Mouse (Mus musculus): ENCODE data around the gene Mrpl23. TPM values are rescaled to one million over a fixed set of nuclear protein-coding genes. Genes with fewer than 3 reads are reported as not detected.

Mrpl23 gene
- polyA plus RNA-seq, 1 experiment, result 11.0 TPM

GRCm38 (mm10) chr7:142550935-142551373, 18.5 kb downstream of the Mrpl23 start:
- TF ChIP-seq CTCF (conservative IDR thresholded peaks at IDR 0.05; ENCODE audit: insufficient read depth, insufficient read length, low read depth, low read length), result no peak
- no peak for TF ChIP-seq POLR2A (IDR thresholded peaks at IDR 0.05; ENCODE audit: low read depth, low read length)
- no peaks in the 10 kb centered on the region for H3K4me1 ChIP-seq (ENCODE audit: control insufficient read depth, insufficient read depth, low read length)
- WGBS, result 85% methylated on average over 14 of the region's 14 CpGs
- H3K4me3 ChIP-seq (ENCODE audit: insufficient read depth, low read depth, low read length), result no peak overlapping the region
- no peaks in the 10 kb centered on the region for H3K27me3 ChIP-seq (replicated peaks; ENCODE audit: control insufficient read depth, insufficient read depth, low read length)
- no peak overlapping the region for H3K27ac ChIP-seq (ENCODE audit: insufficient read depth, low read depth, low read length)
- H3K36me3 ChIP-seq (ENCODE audit: control insufficient read depth, insufficient read depth, low read length), result no peaks in the 10 kb centered on the region
- DNase-seq, result no peak

DNA sequence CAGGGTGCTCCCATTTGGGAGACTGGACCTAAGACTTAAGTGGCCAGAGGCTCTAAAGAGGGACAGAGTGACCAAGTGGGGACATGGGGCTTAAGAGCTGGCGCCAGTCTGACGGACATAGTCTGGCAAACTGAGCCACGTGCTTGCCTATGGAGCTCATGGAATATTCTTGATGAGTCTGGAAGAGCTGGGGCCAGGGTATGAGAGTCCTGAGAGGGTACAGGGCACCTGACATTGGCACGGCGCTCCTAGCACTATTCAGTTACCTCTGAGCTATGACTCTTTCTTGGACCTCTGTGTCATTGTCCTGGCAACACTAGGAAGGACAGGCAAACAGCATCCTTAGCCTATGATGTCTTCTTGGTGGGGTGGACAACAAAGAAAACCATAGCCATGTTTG, 19.2 kb downstream of the Mrpl23 start:
- TF ChIP-seq POLR2A (IDR thresholded peaks at IDR 0.05; ENCODE audit: low read depth, low read length) (no peak), CTCF (conservative IDR thresholded peaks at IDR 0.05; ENCODE audit: insufficient read depth, insufficient read length, low read depth, low read length) (no peak)
- Histone ChIP-seq H3K4me1 (ENCODE audit: control insufficient read depth, insufficient read depth, low read length) (no peaks in the 10 kb centered on the region), H3K27ac (ENCODE audit: insufficient read depth, low read depth, low read length) (no peak overlapping the region), H3K27me3 (replicated peaks; ENCODE audit: control insufficient read depth, insufficient read depth, low read length) (no peaks in the 10 kb centered on the region), H3K36me3 (ENCODE audit: control insufficient read depth, insufficient read depth, low read length) (no peaks in the 10 kb centered on the region), H3K4me3 (ENCODE audit: insufficient read depth, low read depth, low read length) (no peak overlapping the region)
- no peak for DNase-seq
- 93% methylated on average over 5 of the region's 5 CpGs for WGBS

DNA sequence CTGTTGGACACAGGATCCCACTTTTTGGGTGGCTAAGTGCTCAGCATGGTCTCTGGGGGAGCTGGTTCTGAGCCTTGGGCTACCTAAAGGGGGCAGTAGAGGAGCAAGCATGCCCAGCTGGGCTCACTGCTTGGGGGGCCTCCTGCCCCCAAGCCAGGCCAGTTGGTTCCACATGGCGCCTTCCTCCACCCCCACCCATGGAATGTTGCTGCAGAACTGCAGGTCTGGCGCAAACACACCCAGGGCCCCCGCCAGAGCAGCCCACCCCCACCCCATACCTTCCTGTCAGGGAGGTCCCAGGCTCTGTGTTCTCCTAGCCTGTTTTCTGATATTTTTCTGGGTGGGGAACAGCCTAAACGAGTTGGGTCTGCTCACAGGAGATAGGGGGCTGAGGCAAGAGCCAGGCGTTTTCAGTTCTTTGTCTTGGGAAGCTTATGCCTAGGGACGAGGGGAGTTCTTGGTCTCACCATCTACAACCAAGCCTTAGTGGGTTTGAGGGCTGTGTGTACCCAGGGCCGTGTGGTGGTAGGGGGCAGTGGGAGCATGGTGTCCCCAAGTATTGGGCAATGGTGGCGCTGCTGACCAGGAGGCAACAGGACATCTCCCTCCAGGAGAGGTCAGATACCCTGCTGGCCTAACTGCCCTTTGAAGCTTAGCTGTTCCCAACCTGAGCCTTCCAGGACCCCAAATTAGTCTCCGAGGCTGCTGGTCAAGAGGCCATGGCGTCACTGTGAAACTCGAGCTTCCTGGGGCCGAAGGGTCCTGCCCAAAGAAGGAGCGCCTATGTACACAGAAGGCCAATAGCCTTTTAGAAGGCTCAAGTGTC, 20.3 kb downstream of the Mrpl23 start:
- 75% methylated on average over 13 of the region's 13 CpGs for WGBS
- TF ChIP-seq CTCF (conservative IDR thresholded peaks at IDR 0.05; ENCODE audit: insufficient read depth, insufficient read length, low read depth, low read length) (no peak), POLR2A (IDR thresholded peaks at IDR 0.05; ENCODE audit: low read depth, low read length) (no peak)
- H3K4me3 ChIP-seq (ENCODE audit: insufficient read depth, low read depth, low read length), result no peak overlapping the region
- H3K36me3 ChIP-seq (ENCODE audit: control insufficient read depth, insufficient read depth, low read length), result no peaks in the 10 kb centered on the region
- no peak overlapping the region for H3K27ac ChIP-seq (ENCODE audit: insufficient read depth, low read depth, low read length)
- H3K27me3 ChIP-seq (replicated peaks; ENCODE audit: control insufficient read depth, insufficient read depth, low read length), result no peaks in the 10 kb centered on the region
- no peaks in the 10 kb centered on the region for H3K4me1 ChIP-seq (ENCODE audit: control insufficient read depth, insufficient read depth, low read length)
- DNase-seq, result no peak

- TF ChIP-seq CTCF (conservative IDR thresholded peaks at IDR 0.05; ENCODE audit: insufficient read depth, insufficient read length, low read depth, low read length) (no peak), POLR2A (IDR thresholded peaks at IDR 0.05; ENCODE audit: low read depth, low read length) (no peak)
- WGBS, result 72% methylated on average over 11 of the region's 11 CpGs
Observed at GRCm38 (mm10) chr7:142553417-142554335, 21.2 kb downstream of the Mrpl23 start.

DNA sequence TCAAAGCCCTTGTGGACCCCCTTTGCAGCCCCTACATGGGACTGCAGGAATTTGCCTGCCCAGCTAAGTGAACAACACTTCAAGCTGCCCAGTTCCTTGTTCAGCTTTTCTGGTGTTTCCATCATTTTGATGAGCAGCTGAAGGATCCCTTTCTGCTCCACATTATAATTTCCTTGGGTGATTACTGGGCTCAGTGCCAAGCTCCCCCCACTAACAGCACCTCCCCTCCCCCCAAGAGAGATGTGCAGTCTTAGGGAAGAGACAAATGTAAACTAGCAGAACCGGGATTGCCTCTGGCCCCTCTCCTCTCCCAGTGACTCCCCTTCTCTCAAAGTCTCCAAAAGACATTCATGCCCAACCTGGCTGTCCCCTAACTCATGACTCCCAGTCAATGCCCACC, 22.1 kb downstream of the Mrpl23 start:
- TF ChIP-seq POLR2A (IDR thresholded peaks at IDR 0.05; ENCODE audit: low read depth, low read length) (no peak), CTCF (conservative IDR thresholded peaks at IDR 0.05; ENCODE audit: insufficient read depth, insufficient read length, low read depth, low read length) (no peak)
- H3K4me1 ChIP-seq (ENCODE audit: control insufficient read depth, insufficient read depth, low read length), result no peaks in the 10 kb centered on the region
- no peak overlapping the region for H3K4me3 ChIP-seq (ENCODE audit: insufficient read depth, low read depth, low read length)
- no peak for DNase-seq
- WGBS, result 35% methylated on average over 1 of the region's 1 CpGs
- H3K27ac ChIP-seq (ENCODE audit: insufficient read depth, low read depth, low read length), result no peak overlapping the region
- no peaks in the 10 kb centered on the region for H3K27me3 ChIP-seq (replicated peaks; ENCODE audit: control insufficient read depth, insufficient read depth, low read length)
- H3K36me3 ChIP-seq (ENCODE audit: control insufficient read depth, insufficient read depth, low read length), result no peaks in the 10 kb centered on the region

More at GRCm38 (mm10) chr7:142553417-142554335, 21.2 kb downstream of the Mrpl23 start:
- no peaks in the 10 kb centered on the region for H3K36me3 ChIP-seq (ENCODE audit: control insufficient read depth, insufficient read depth, low read length)
- DNase-seq, result no peak
- no peaks in the 10 kb centered on the region for H3K27me3 ChIP-seq (replicated peaks; ENCODE audit: control insufficient read depth, insufficient read depth, low read length)
- H3K27ac ChIP-seq (ENCODE audit: insufficient read depth, low read depth, low read length), result no peak overlapping the region
- H3K4me1 ChIP-seq (ENCODE audit: control insufficient read depth, insufficient read depth, low read length), result no peaks in the 10 kb centered on the region
- no peak overlapping the region for H3K4me3 ChIP-seq (ENCODE audit: insufficient read depth, low read depth, low read length)

DNA sequence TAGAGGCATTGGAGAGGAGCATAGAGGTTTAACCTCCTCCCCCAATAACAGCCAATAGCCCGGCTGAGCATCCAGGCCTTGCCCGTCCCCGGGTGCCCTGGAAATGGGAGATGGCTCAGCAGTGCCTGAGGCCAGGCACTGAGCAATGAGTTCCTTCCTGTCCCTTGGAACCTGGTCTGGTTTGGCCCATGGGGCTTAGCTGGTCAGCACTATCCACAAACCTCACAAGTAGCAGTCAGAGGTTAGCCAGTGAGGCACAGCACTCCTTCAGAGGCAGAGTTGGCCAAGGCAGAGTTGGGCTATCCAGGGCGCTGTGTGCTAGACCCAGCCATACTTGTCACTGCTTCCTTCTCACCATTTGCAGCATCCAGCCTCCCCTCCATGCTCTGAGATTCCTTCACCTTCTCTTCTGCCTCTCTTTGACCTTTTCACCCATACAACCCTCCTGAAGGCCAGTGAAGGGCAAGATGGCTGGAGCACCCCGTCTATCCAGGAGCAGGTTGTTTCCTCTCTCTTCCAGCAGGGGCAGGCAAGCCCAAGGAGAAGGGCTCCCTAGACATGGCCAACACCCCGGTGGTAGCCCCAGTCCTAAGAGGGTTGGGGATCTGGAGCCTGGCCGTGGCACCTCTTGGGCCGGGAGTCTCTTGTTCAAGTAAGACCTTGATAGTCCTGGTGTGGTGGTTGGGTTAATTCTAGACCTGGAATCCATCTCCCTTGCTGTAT, 23.0 kb downstream of the Mrpl23 start:
- H3K27ac ChIP-seq (ENCODE audit: insufficient read depth, low read depth, low read length), result no peak overlapping the region
- 87% methylated on average over 8 of the region's 8 CpGs for WGBS

More for the DNA sequence above, 23.0 kb downstream of the Mrpl23 start:
- Histone ChIP-seq H3K4me3 (ENCODE audit: insufficient read depth, low read depth, low read length) (no peak overlapping the region), H3K4me1 (ENCODE audit: control insufficient read depth, insufficient read depth, low read length) (no peaks in the 10 kb centered on the region), H3K36me3 (ENCODE audit: control insufficient read depth, insufficient read depth, low read length) (no peaks in the 10 kb centered on the region), H3K27me3 (replicated peaks; ENCODE audit: control insufficient read depth, insufficient read depth, low read length) (no peaks in the 10 kb centered on the region)
- no peak for DNase-seq
- TF ChIP-seq CTCF (conservative IDR thresholded peaks at IDR 0.05; ENCODE audit: insufficient read depth, insufficient read length, low read depth, low read length) (no peak), POLR2A (IDR thresholded peaks at IDR 0.05; ENCODE audit: low read depth, low read length) (no peak)

Measured in kidney, adult 2 months (tissue).